Mouse (Mus musculus) stomach, postnatal 0 days (tissue): ENCODE measurements at regions not wholly inside any gene's neighbourhood (a gene's known extent, or its start where the extent isn't known, plus 50 kb on each side); places are given as distances from the start of the nearest gene placed in this dataset.

Experiments used
- ATAC-seq: fragments of 200-750 bp; cut with Nextera tagmentation; 2 replicates; pipeline ENCODE4 v1.8.0; 2017; ENCODE audit not compliant: low FRiP score, low TSS enrichment
- DNase-seq: peaks from one replicate; pipeline ENCODE4 v3.0.0-alpha.2; 2016; ENCODE audit warnings: low spot score
- H3K27ac ChIP-seq: fragments of 300-500 bp; sonication (generic); replicated peaks from 2 replicates; pipeline ENCODE4 v1.5.1; 2014; ENCODE audit warnings: mild to moderate bottlenecking, control low read depth
- H3K27me3 ChIP-seq: fragments of 300-500 bp; sonication (generic); 2 replicates; pipeline ENCODE4 v1.6.1; 2014; ENCODE audit warnings: low read length; ENCODE audit not compliant: control insufficient read depth, insufficient read depth
- H3K36me3 ChIP-seq: fragments of 300-500 bp; sonication (generic); 2 replicates; pipeline ENCODE4 v1.6.1; 2014; ENCODE audit warnings: low read length, mixed read lengths; ENCODE audit not compliant: control insufficient read depth, insufficient read depth
- H3K4me1 ChIP-seq: fragments of 300-500 bp; sonication (generic); replicated peaks from 2 replicates; pipeline ENCODE4 v1.6.1; 2014; ENCODE audit warnings: antibody characterized with exemption; ENCODE audit not compliant: control insufficient read depth, insufficient read depth
- H3K4me2 ChIP-seq: fragments of 300-500 bp; sonication (generic); replicated peaks from 2 replicates; pipeline ENCODE4 v1.6.1; 2014; ENCODE audit warnings: low read depth, mild to moderate bottlenecking, control low read depth, moderate library complexity
- H3K4me3 ChIP-seq: fragments of 300-500 bp; sonication (generic); 2 replicates; pipeline ENCODE4 v1.5.1; 2014; ENCODE audit warnings: low read depth, low read length, control low read depth
- H3K9ac ChIP-seq: fragments of 300-500 bp; sonication (generic); 2 replicates; pipeline ENCODE4 v1.6.1; 2014; ENCODE audit warnings: mild to moderate bottlenecking, low read length, control low read depth, mixed read lengths
- H3K9me3 ChIP-seq: fragments of 300-500 bp; sonication (generic); 2 replicates; pipeline ENCODE4 v1.6.1; 2016; ENCODE audit warnings: low read length; ENCODE audit not compliant: control insufficient read depth
- CTCF ChIP-seq: IDR thresholded peaks from 2 replicates; pipeline ENCODE4 v1.5.1; 2016; ENCODE audit warnings: antibody characterized with exemption, low read depth, mild to moderate bottlenecking, moderate library complexity
- EP300 ChIP-seq: optimal IDR thresholded peaks from 2 replicates; pipeline ENCODE3; 2016; ENCODE audit warnings: antibody characterized with exemption
- WGBS: fragments of 180-500 bp; shearing (Covaris S2); extraction: QIAGEN DNeasy Blood & Tissue Kit; methylation state at CpG from one replicate; pipeline ENCODE4 v1.1.7; 2014; 5-methylcytosine and 5-hydroxymethylcytosine counted together

- no peaks in the 10 kb centered on the region for H3K4me1 ChIP-seq
- no peaks in the 10 kb centered on the region for H3K9me3 ChIP-seq
- no peaks in the 10 kb centered on the region for H3K27me3 ChIP-seq
- no peak overlapping the region for H3K4me3 ChIP-seq
- no peak for DNase-seq
- H3K27ac ChIP-seq: no peak overlapping the region
- no peak for ATAC-seq
- 70% methylated on average over 4 of the region's 4 CpGs for WGBS
- no peak overlapping the region for H3K9ac ChIP-seq
- TF ChIP-seq EP300: no peak
- no peak for TF ChIP-seq CTCF
- no peaks in the 10 kb centered on the region for H3K36me3 ChIP-seq
- no peak overlapping the region for H3K4me2 ChIP-seq
Measured at GRCm38 (mm10) chr8:128043392-128043791, 315.0 kb upstream of the Nrp1 start.

GRCm38 (mm10) chr8:128056251-128056650 lies 302.2 kb upstream of the Nrp1 start:
- Histone ChIP-seq H3K4me3 (no peak overlapping the region), H3K9me3 (no peaks in the 10 kb centered on the region), H3K27me3 (no peaks in the 10 kb centered on the region), H3K4me2 (no peak overlapping the region), H3K9ac (no peak overlapping the region), H3K27ac (no peak overlapping the region), H3K36me3 (no peaks in the 10 kb centered on the region), H3K4me1 (no peaks in the 10 kb centered on the region)
- DNase-seq (no peak), ATAC-seq (no peak)
- 77% methylated on average over 8 of the region's 8 CpGs for WGBS
- TF ChIP-seq EP300: no peak
- TF ChIP-seq CTCF: no peak

GRCm38 (mm10) chr8:128057845-128058244 lies 300.6 kb upstream of the Nrp1 start:
- 91% methylated on average over 6 of the region's 6 CpGs for WGBS
- Histone ChIP-seq H3K4me1 (no peaks in the 10 kb centered on the region), H3K9me3 (no peaks in the 10 kb centered on the region), H3K9ac (no peak overlapping the region), H3K27me3 (no peaks in the 10 kb centered on the region), H3K4me2 (no peak overlapping the region), H3K27ac (no peak overlapping the region), H3K4me3 (no peak overlapping the region), H3K36me3 (no peaks in the 10 kb centered on the region)
- DNase-seq: no peak
- TF ChIP-seq CTCF (no peak), EP300 (no peak)
- no peak for ATAC-seq

GRCm38 (mm10) chr8:128059817-128060216 lies 298.6 kb upstream of the Nrp1 start:
- ATAC-seq: no peak
- H3K9ac ChIP-seq: no peak overlapping the region
- 91% methylated on average over 3 of the region's 3 CpGs for WGBS
- H3K9me3 ChIP-seq: no peaks in the 10 kb centered on the region
- no peak overlapping the region for H3K27ac ChIP-seq
- H3K4me2 ChIP-seq: no peak overlapping the region
- no peak for DNase-seq
- H3K4me3 ChIP-seq: no peak overlapping the region
- no peaks in the 10 kb centered on the region for H3K4me1 ChIP-seq
- TF ChIP-seq CTCF: no peak
- no peaks in the 10 kb centered on the region for H3K27me3 ChIP-seq
- H3K36me3 ChIP-seq: no peaks in the 10 kb centered on the region

- TF ChIP-seq EP300: no peak
- no peak for TF ChIP-seq CTCF
- H3K9me3 ChIP-seq: no peaks in the 10 kb centered on the region
- no peak overlapping the region for H3K27ac ChIP-seq
- DNase-seq (no peak), ATAC-seq (no peak)
- no peaks in the 10 kb centered on the region for H3K36me3 ChIP-seq
- WGBS: 83% methylated on average over 1 of the region's 1 CpGs
- H3K4me2 ChIP-seq: no peak overlapping the region
- no peaks in the 10 kb centered on the region for H3K27me3 ChIP-seq
- H3K4me1 ChIP-seq: no peaks in the 10 kb centered on the region
- no peak overlapping the region for H3K4me3 ChIP-seq
- H3K9ac ChIP-seq: no peak overlapping the region
Measured at GRCm38 (mm10) chr8:128064211-128064610, 294.2 kb upstream of the Nrp1 start.

GRCm38 (mm10) chr8:128065127-128065526 lies 293.3 kb upstream of the Nrp1 start:
- Histone ChIP-seq H3K9me3 (no peaks in the 10 kb centered on the region), H3K27me3 (no peaks in the 10 kb centered on the region), H3K4me2 (no peak overlapping the region), H3K4me3 (no peak overlapping the region), H3K9ac (no peak overlapping the region), H3K4me1 (no peaks in the 10 kb centered on the region), H3K27ac (no peak overlapping the region), H3K36me3 (no peaks in the 10 kb centered on the region)
- DNase-seq (no peak), ATAC-seq (no peak)
- TF ChIP-seq CTCF (no peak), EP300 (no peak)
- 84% methylated on average over 2 of the region's 2 CpGs for WGBS
